Mouse (Mus musculus) intestine, embryonic 14.5 days (tissue): ENCODE measurements around the gene Akna. TPM values are rescaled to one million over a fixed set of nuclear protein-coding genes. Genes with fewer than 3 reads are reported as not detected.

Source experiments
- polyA plus RNA-seq: library from polyadenylated mRNA; unstranded; fragments of >200 nt; fragmentation: Nextera tagmentation; extraction: Ambion mirVana; gene quantifications from 2 replicates; pipeline ENCODE4 v1.2.1, GENCODE M21; 2014

Gene Akna
- polyA plus RNA-seq, 1 experiment from 2014 or later: 6.8 TPM

Other genes with a start within 250 kb of the Akna start
- 17.0 and 53.1 TPM in 2 replicates for gene Ambp, start 248.6 kb downstream of the Akna start, polyA plus RNA-seq
- gene Kif12, start 231.2 kb downstream of the Akna start, polyA plus RNA-seq: 44.5 and 50.0 TPM in 2 replicates
- 18.5 and 21.2 TPM in 2 replicates for gene Col27a1, start 189.3 kb downstream of the Akna start, polyA plus RNA-seq
- gene Orm1, start 58.8 kb downstream of the Akna start, polyA plus RNA-seq: not detected in 2 replicates
- not detected in 2 replicates for gene Orm3, start 47.2 kb downstream of the Akna start, polyA plus RNA-seq
- gene Orm2, start 40.9 kb downstream of the Akna start, polyA plus RNA-seq: not detected in 2 replicates
- 3.1 and 4.0 TPM in 2 replicates for gene Whrn, start 92.6 kb upstream of the Akna start, polyA plus RNA-seq
- 264 and 277 TPM in 2 replicates for gene Atp6v1g1, start 141.4 kb upstream of the Akna start, polyA plus RNA-seq
- gene Tmem268, start 155.4 kb upstream of the Akna start, polyA plus RNA-seq: 11.3 and 11.9 TPM in 2 replicates
- gene Gm11213, start 201.9 kb upstream of the Akna start, polyA plus RNA-seq: not detected in 2 replicates
- gene Tex48, start 219.1 kb upstream of the Akna start, polyA plus RNA-seq: not detected in 2 replicates